Mouse (Mus musculus) neural tube, embryonic 14.5 days (tissue): ENCODE results near the gene Upp2. TPM values are rescaled to one million over a fixed set of nuclear protein-coding genes. Genes with fewer than 3 reads are reported as not detected.

Experiments
- ATAC-seq: fragments of 200-750 bp; cut with Nextera tagmentation; 2 replicates; pipeline ENCODE4 v1.8.0; 2017; ENCODE audit warnings: low read depth, mild to moderate bottlenecking, moderate TSS enrichment, moderate library complexity
- H3K27ac ChIP-seq: fragments of 300-500 bp; sonication (generic); 2 replicates; pipeline ENCODE4 v1.5.1; 2014; ENCODE audit warnings: low read depth, mild to moderate bottlenecking, control low read depth, low read length, moderate library complexity, mixed read lengths
- H3K27me3 ChIP-seq: fragments of 300-500 bp; sonication (generic); 2 replicates; pipeline ENCODE4 v1.6.1; 2014; ENCODE audit warnings: low read length; ENCODE audit not compliant: control insufficient read depth, insufficient read depth
- H3K36me3 ChIP-seq: fragments of 300-500 bp; sonication (generic); 2 replicates; pipeline ENCODE4 v1.6.1; 2014; ENCODE audit warnings: low read length, mixed read lengths; ENCODE audit not compliant: control insufficient read depth, insufficient read depth
- H3K4me1 ChIP-seq: fragments of 300-500 bp; sonication (generic); 2 replicates; pipeline ENCODE4 v1.6.1; 2014; ENCODE audit warnings: low read length; ENCODE audit not compliant: control insufficient read depth, insufficient read depth
- H3K4me2 ChIP-seq: fragments of 300-500 bp; sonication (generic); 2 replicates; pipeline ENCODE4 v1.6.1; 2014; ENCODE audit warnings: mild to moderate bottlenecking, low read depth, low read length, control low read depth
- H3K4me3 ChIP-seq: fragments of 300-500 bp; sonication (generic); 2 replicates; pipeline ENCODE4 v1.5.1; 2014; ENCODE audit warnings: low read depth, low read length, control low read depth, mixed read lengths
- H3K9ac ChIP-seq: fragments of 300-500 bp; sonication (generic); replicated peaks from 2 replicates; pipeline ENCODE4 v1.6.1; 2014; ENCODE audit warnings: low read depth, mild to moderate bottlenecking, control low read depth, low read length, mixed read lengths
- H3K9me3 ChIP-seq: fragments of 300-500 bp; sonication (generic); 2 replicates; pipeline ENCODE4 v1.6.1; 2016; ENCODE audit warnings: low read length; ENCODE audit not compliant: control insufficient read depth
- WGBS: fragments of 180-500 bp; shearing (Covaris S2); extraction: QIAGEN DNeasy Blood & Tissue Kit; methylation state at CpG from one replicate; pipeline ENCODE4 v1.1.7; 2014; 5-methylcytosine and 5-hydroxymethylcytosine counted together
- polyA plus RNA-seq: library from polyadenylated mRNA; unstranded; fragments of >200 nt; fragmentation: Nextera tagmentation; extraction: Ambion mirVana; gene quantifications from 2 replicates; pipeline ENCODE4 v1.2.1, GENCODE M21; 2014

Upp2 gene
- polyA plus RNA-seq, 1 experiment from 2014 or later: 16.4 TPM

- ATAC-seq: 0 out of 2 replicates have a peak, but pooled peaks have one; percentile 4
- no peak overlapping the region for H3K4me2 ChIP-seq
These were observed 37.1 kb upstream of the Upp2 start for GRCm38 (mm10) chr2:58529860-58530440.

GRCm38 (mm10) chr2:58530521-58530920 lies 36.6 kb upstream of the Upp2 start:
- WGBS: 47% methylated on average over 4 of the region's 4 CpGs
- Histone ChIP-seq H3K4me1 (peaks cover 51% of the 10 kb centered on the region), H3K4me3 (no peak overlapping the region), H3K4me2 (no peak overlapping the region), H3K9ac (no peak overlapping the region), H3K27ac (no peak overlapping the region), H3K9me3 (no peaks in the 10 kb centered on the region), H3K27me3 (no peaks in the 10 kb centered on the region), H3K36me3 (no peaks in the 10 kb centered on the region)
- no peak for ATAC-seq

More at GRCm38 (mm10) chr2:58529860-58530440, 37.1 kb upstream of the Upp2 start:
- H3K4me1 ChIP-seq: peaks cover 51% of the 10 kb centered on the region
- H3K27me3 ChIP-seq: no peaks in the 10 kb centered on the region
- H3K9me3 ChIP-seq: no peaks in the 10 kb centered on the region
- no peak overlapping the region for H3K4me3 ChIP-seq
- H3K36me3 ChIP-seq: no peaks in the 10 kb centered on the region
- H3K27ac ChIP-seq: peak overlapping the region; percentile 36; the same call in 1 of the 2 replicates
- 17% methylated on average over 7 of the region's 7 CpGs for WGBS
- H3K9ac ChIP-seq: no peak overlapping the region

GRCm38 (mm10) chr2:58532260-58532850 lies 34.7 kb upstream of the Upp2 start:
- peak; percentile 91 for ATAC-seq

GRCm38 (mm10) chr2:58533521-58534001 lies 33.5 kb upstream of the Upp2 start:
- peak overlapping the region; percentile 65 for H3K27ac ChIP-seq
- peak; percentile 31; the same call in 1 of the 2 replicates for ATAC-seq
- no peaks in the 10 kb centered on the region for H3K27me3 ChIP-seq
- H3K9ac ChIP-seq: no peak overlapping the region
- 13% methylated on average over 7 of the region's 7 CpGs for WGBS
- H3K4me3 ChIP-seq: no peak overlapping the region
- peaks cover 51% of the 10 kb centered on the region for H3K4me1 ChIP-seq
- no peak overlapping the region for H3K4me2 ChIP-seq
- no peaks in the 10 kb centered on the region for H3K9me3 ChIP-seq
- H3K36me3 ChIP-seq: no peaks in the 10 kb centered on the region

More at GRCm38 (mm10) chr2:58532260-58532850, 34.7 kb upstream of the Upp2 start:
- 8% methylated on average over 10 of the region's 10 CpGs for WGBS
- peak overlapping the region; percentile 58 for H3K27ac ChIP-seq
- H3K9me3 ChIP-seq: no peaks in the 10 kb centered on the region
- no peak overlapping the region for H3K4me3 ChIP-seq
- no peaks in the 10 kb centered on the region for H3K36me3 ChIP-seq
- peaks cover 51% of the 10 kb centered on the region for H3K4me1 ChIP-seq
- no peak overlapping the region for H3K9ac ChIP-seq
- H3K4me2 ChIP-seq: peak overlapping the region; percentile 29
- no peaks in the 10 kb centered on the region for H3K27me3 ChIP-seq

GRCm38 (mm10) chr2:58534379-58534778 lies 32.7 kb upstream of the Upp2 start:
- Histone ChIP-seq H3K4me3 (no peak overlapping the region), H3K27ac (peak overlapping the region; percentile 65; the same call in 1 of the 2 replicates), H3K4me1 (peaks cover 49% of the 10 kb centered on the region), H3K4me2 (no peak overlapping the region), H3K27me3 (no peaks in the 10 kb centered on the region), H3K9ac (no peak overlapping the region), H3K9me3 (no peaks in the 10 kb centered on the region), H3K36me3 (no peaks in the 10 kb centered on the region)
- ATAC-seq: no peak
- 51% methylated on average over 4 of the region's 4 CpGs for WGBS

- Histone ChIP-seq H3K27ac (no peak overlapping the region), H3K36me3 (no peaks in the 10 kb centered on the region), H3K9ac (no peak overlapping the region), H3K9me3 (no peaks in the 10 kb centered on the region), H3K4me1 (peaks cover 42% of the 10 kb centered on the region), H3K27me3 (no peaks in the 10 kb centered on the region), H3K4me2 (no peak overlapping the region), H3K4me3 (no peak overlapping the region)
- 81% methylated on average over 8 of the region's 8 CpGs for WGBS
- no peak for ATAC-seq
These were observed 31.9 kb upstream of the Upp2 start for GRCm38 (mm10) chr2:58535233-58535632.

GRCm38 (mm10) chr2:58536796-58537195 lies 30.3 kb upstream of the Upp2 start:
- no peaks in the 10 kb centered on the region for H3K27me3 ChIP-seq
- H3K4me3 ChIP-seq: no peak overlapping the region
- H3K36me3 ChIP-seq: no peaks in the 10 kb centered on the region
- no peak overlapping the region for H3K9ac ChIP-seq
- 92% methylated on average over 3 of the region's 3 CpGs for WGBS
- H3K4me1 ChIP-seq: peaks cover 28% of the 10 kb centered on the region
- no peak for ATAC-seq
- H3K27ac ChIP-seq: no peak overlapping the region
- no peaks in the 10 kb centered on the region for H3K9me3 ChIP-seq
- no peak overlapping the region for H3K4me2 ChIP-seq

- H3K27me3 ChIP-seq: no peaks in the 10 kb centered on the region
- H3K9me3 ChIP-seq: no peaks in the 10 kb centered on the region
- H3K27ac ChIP-seq: no peak overlapping the region
- peaks cover 16% of the 10 kb centered on the region for H3K4me1 ChIP-seq
- ATAC-seq: no peak
- H3K9ac ChIP-seq: no peak overlapping the region
- H3K4me2 ChIP-seq: no peak overlapping the region
- no peak overlapping the region for H3K4me3 ChIP-seq
- WGBS: 93% methylated on average over 6 of the region's 6 CpGs
- no peaks in the 10 kb centered on the region for H3K36me3 ChIP-seq
These were observed 28.9 kb upstream of the Upp2 start for GRCm38 (mm10) chr2:58538196-58538595.

GRCm38 (mm10) chr2:58543252-58543651 lies 23.8 kb upstream of the Upp2 start:
- 79% methylated on average over 5 of the region's 5 CpGs for WGBS
- ATAC-seq: no peak
- H3K27ac ChIP-seq: no peak overlapping the region
- H3K9ac ChIP-seq: no peak overlapping the region
- no peaks in the 10 kb centered on the region for H3K9me3 ChIP-seq
- H3K4me3 ChIP-seq: no peak overlapping the region
- H3K4me2 ChIP-seq: no peak overlapping the region
- H3K4me1 ChIP-seq: no peaks in the 10 kb centered on the region
- H3K36me3 ChIP-seq: no peaks in the 10 kb centered on the region
- no peaks in the 10 kb centered on the region for H3K27me3 ChIP-seq
